Mouse (Mus musculus) brain, embryonic 14.5 days (tissue): ENCODE data around the gene Psme2b.
"Not testable (repeated sequence)": the region's sequence is repeated elsewhere in the genome, so short reads cannot be mapped to it uniquely, and the experiment has no call there.

Experiments used
- CTCF ChIP-seq: fragments of 200-500 bp; IDR thresholded peaks from 2 replicates; pipeline ENCODE4 v1.5.1; 2012; ENCODE audit warnings: inconsistent platforms, mild to moderate bottlenecking, moderate library complexity, borderline replicate concordance; ENCODE audit not compliant: insufficient read depth, insufficient read length; ENCODE audit errors: extremely low read depth
- POLR2A ChIP-seq: fragments of 200-500 bp; IDR thresholded peaks from 2 replicates; pipeline ENCODE4 v1.6.1; 2012; ENCODE audit warnings: mild to moderate bottlenecking, inconsistent platforms, borderline replicate concordance; ENCODE audit not compliant: poor library complexity, insufficient read depth, insufficient read length, severe bottlenecking; ENCODE audit errors: extremely low read depth

DNA sequence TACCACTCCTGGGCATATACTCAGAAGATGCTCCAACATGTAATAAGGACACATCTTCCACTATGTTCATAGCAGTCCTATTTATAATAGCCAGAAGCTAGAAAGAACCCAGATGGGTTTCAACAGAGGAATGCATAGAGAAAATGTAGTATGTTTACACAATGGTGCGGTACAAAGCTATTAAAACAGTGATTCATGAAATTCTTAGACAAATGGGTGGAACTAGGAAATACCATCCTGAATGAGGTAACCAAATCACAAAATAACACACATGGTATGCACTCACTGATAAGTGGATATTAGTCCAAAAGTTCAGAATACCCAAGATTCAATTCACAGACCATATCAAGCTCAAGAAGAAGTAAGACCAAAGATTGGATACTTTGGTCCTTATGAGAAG lies 28.7 kb upstream of the Psme2b start:
- TF ChIP-seq CTCF, POLR2A: not testable (repeated sequence)
